Mouse (Mus musculus) B cell, adult (primary cell): ENCODE data around the gene Kctd2. TPM values are rescaled to one million over a fixed set of nuclear protein-coding genes. Genes with fewer than 3 reads are reported as not detected.

Source experiments
- total RNA-seq: library from RNA; stranded (reverse); gene quantifications from 4 replicates; pipeline ENCODE4 v1.2.4, GENCODE M21; 2023; ENCODE audit not compliant: inconsistent age

The Kctd2 gene
- total RNA-seq = 29.9 to 44.8 TPM (median 39.7 TPM) in 4 replicates

DNA sequence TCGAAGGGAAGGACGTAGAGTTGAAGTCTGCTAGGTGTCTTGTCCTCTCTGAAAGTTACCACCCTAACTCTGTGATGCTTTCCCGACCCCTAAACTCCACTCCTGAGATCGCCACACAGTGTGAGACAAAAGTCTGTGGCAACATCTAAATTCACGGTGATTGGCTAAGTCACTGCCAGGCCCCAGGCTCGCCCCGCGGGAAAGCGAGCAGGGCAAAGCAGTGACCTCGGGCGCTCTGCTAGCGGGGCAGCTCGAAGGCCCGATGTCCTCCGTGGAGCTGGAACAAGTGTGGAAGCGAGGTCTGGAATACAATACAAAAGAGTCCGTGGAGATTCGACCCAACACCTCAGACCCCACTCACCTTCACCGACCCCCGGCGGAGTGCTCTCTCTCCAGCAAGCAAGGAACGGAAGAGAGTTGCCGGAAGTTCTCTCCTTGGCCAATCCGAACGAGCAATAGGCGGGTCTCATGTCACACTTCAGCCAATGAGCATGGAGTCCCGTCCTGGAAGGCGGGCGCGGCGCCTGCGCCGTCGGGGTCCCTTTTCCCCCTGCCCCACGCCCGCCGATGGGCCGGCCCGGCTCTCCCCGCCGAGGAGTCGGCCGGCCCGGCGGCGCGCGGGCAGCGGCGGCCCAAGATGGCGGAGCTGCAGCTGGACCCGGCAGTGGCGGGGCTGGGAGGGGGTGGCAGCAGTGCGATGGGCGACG, at the start of gene Kctd2, which contains the start of gene Atp5h:
Kctd2 (plus strand) TSS at position 598 of the 707 bp plus-strand sequence.
Atp5h (minus strand) TSS at position 432 of the 707 bp plus-strand sequence.

DNA sequence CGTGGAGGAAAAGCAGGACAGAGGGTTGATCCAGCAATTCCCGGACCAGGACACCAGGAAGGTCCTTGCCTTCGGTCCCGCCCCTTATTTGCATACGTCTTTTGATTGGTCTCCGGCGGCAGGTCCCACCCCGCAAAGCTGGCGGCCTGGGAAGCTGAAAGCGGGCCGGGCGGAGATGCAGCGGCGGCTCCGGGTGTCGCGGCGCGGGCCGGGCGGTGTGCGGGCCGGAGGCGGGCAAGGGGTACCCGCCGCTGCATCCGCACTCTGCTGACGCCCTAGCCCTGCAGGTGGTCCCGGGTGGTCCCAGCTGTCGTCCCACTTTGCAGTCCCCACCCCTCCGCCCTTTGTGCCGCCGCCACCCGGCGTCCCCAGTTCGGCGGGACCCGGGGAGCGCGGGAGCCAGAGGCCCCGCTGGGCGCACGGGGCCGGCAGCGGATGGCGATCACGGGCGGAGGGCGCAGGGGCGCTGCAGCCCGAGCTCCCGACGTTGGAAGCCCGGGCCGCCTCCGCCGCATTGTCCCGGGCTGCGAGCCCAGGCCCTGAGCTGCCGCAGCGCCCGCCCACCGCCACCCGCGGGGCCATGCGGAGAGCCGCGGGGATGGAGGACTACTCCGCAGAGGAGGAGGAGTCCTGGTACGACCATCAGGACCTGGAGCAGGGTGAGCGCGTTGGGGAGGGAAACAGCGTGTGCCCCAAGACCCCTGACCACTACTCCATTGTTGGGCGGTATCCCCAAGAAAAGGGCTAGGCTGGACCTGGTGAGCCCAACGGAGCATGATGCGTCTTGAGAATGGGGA, 38.0 kb upstream of the Kctd2 start, which contains the start of gene Cdr2l:
Cdr2l (plus strand) TSS at position 174 of the 797 bp plus-strand sequence.

GRCm38 (mm10) chr11:115403338-115404124, 16.4 kb upstream of the Kctd2 start, which contains the start of gene Mrpl58:
TSS of gene Mrpl58 (plus strand) at chr11:115403752.

GRCm38 (mm10) chr11:115439906-115440595, 20.1 kb downstream of the Kctd2 start, which contains the start of gene Trim80:
TSS of gene Trim80 (plus strand) at chr11:115440545.

DNA sequence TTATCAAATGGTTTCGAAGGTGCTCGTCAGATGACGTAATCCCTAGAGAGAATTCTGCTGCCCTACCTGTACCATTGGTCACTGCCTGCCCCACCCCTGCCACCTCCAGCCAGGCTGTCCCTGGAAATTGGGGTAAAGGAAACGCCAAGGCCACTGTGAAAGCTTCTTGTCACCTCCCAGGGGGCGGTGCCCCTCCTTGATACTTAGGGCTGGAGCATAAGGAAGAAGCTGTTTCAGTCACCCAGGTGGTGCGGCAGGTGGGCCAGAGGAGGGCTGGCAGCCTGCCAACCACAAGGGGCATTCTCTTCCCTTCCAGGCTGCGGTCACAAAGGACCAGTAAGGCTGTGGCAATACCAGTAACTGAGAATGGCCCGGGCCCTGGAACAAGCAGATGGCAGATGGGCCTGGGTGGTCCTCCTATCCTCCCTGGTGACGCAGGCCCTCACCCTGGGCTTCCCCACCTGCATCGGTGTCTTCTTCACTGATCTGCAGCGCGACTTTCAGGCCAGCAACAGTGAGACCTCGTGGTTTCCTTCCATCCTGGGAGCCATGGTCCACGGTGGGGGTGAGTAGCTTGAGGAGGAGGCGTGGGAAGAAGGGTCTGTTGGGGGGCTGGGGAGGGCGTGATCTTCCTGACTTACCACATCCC, 42.4 kb downstream of the Kctd2 start, which contains the start of gene Slc16a5:
Slc16a5 (plus strand) TSS at position 232 of the 649 bp plus-strand sequence.

DNA sequence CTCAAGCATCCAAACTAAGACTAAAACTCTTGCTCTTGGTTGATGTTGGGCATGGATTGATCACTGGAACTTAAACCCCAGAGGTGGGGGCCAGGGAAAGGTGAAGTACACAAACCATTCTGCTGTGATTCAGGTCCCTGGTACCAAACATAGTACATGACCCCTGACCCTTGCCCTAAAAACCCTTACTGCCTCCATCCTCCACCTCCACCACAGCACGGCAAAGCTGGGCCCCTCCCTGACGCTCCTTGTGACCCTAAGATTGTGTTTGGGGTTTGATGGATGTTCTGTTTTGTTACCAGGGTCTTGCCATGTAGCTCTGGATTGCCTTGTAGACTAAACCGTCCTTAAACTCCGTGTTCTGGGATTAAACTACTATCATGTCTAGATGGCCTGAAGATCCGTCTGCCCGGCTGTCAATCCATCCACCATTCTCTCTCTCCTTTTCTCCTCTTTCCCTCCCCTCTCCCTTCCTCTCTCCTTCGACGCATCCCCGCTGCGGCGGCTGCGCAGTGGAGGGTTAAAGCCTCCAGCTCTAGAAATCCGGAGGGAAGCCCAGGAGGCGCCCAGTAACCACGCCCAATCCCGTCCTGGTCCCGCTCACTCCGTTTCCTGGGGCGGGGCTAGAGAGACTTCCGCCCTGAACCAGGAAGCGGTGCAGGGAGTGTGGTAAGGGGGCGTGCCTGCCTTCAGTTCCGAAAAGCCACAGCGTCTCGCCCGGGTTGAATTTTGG, 55.3 kb downstream of the Kctd2 start, which contains the start of gene Armc7:
Armc7 (plus strand) TSS at position 643 of the 733 bp plus-strand sequence.

Other genes with a start within 250 kb of the Kctd2 start
- 14.8 to 19.6 TPM (median 16.6 TPM) in 4 replicates for gene Tmem104, start 232.6 kb upstream of the Kctd2 start, total RNA-seq
- gene Nat9, start 232.3 kb upstream of the Kctd2 start, total RNA-seq = 15.6 to 30.2 TPM (median 19.0 TPM) in 4 replicates
- not detected in 4 replicates for gene Grin2c, start 152.9 kb upstream of the Kctd2 start, total RNA-seq
- 18.4 to 21.9 TPM (median 20.6 TPM) in 4 replicates for gene Fdxr, start 143.1 kb upstream of the Kctd2 start, total RNA-seq
- gene Fads6, start 122.5 kb upstream of the Kctd2 start, total RNA-seq = 0.19 TPM in 1 of 4 replicates, not detected in the others
- gene Otop2, start 113.0 kb upstream of the Kctd2 start, total RNA-seq = not detected in 4 replicates
- not detected in 4 replicates for gene Ush1g, start 98.1 kb upstream of the Kctd2 start, total RNA-seq
- gene Otop3, start 85.4 kb upstream of the Kctd2 start, total RNA-seq = not detected in 4 replicates
- gene Hid1, start 52.4 kb upstream of the Kctd2 start, total RNA-seq = 0.16 to 1.3 TPM (median 0.62 TPM) in 4 replicates
- gene Cdr2l, start 38.2 kb upstream of the Kctd2 start, total RNA-seq = not detected in 4 replicates
- 39.5 to 75.4 TPM (median 57.2 TPM) in 4 replicates for gene Mrpl58, start 16.4 kb upstream of the Kctd2 start, total RNA-seq
- gene Atp5h, start 166 bp upstream of the Kctd2 start, total RNA-seq = 182 to 204 TPM (median 189 TPM) in 4 replicates
- not detected in 4 replicates for gene Trim80, start 20.4 kb downstream of the Kctd2 start, total RNA-seq
- not detected in 4 replicates for gene Slc16a5, start 42.3 kb downstream of the Kctd2 start, total RNA-seq
- gene Armc7, start 55.5 kb downstream of the Kctd2 start, total RNA-seq = 8.2 to 10.0 TPM (median 9.4 TPM) in 4 replicates
- 74.5 to 85.8 TPM (median 80.1 TPM) in 4 replicates for gene Nt5c, start 71.7 kb downstream of the Kctd2 start, total RNA-seq
- gene Jpt1, start 94.3 kb downstream of the Kctd2 start, total RNA-seq = 194 to 214 TPM (median 207 TPM) in 4 replicates
- gene Sumo2, start 116.1 kb downstream of the Kctd2 start, total RNA-seq = 240 to 284 TPM (median 258 TPM) in 4 replicates
- gene Nup85, start 144.3 kb downstream of the Kctd2 start, total RNA-seq = 65.8 to 88.5 TPM (median 71.8 TPM) in 4 replicates
- gene Mrps7, start 183.8 kb downstream of the Kctd2 start, total RNA-seq = 35.4 to 37.4 TPM (median 36.9 TPM) in 4 replicates
- gene Gga3, start 183.9 kb downstream of the Kctd2 start, total RNA-seq = 84.2 to 122 TPM (median 114 TPM) in 4 replicates
- 285 to 296 TPM (median 290 TPM) in 4 replicates for gene Mif4gd, start 192.8 kb downstream of the Kctd2 start, total RNA-seq
- gene Slc25a19, start 208.2 kb downstream of the Kctd2 start, total RNA-seq = 104 to 121 TPM (median 107 TPM) in 4 replicates